Mouse (Mus musculus) thymus, postnatal 0 days (tissue): ENCODE measurements around the gene Pidd1. TPM values are rescaled to one million over a fixed set of nuclear protein-coding genes. Genes with fewer than 3 reads are reported as not detected.
A peak's percentile ranks its signal among the peaks of the same experiment; 100 is the strongest.

Source experiments
- DNase-seq: peaks from one replicate; pipeline ENCODE4 v3.0.0-alpha.2; 2015; ENCODE audit warnings: low spot score
- polyA plus RNA-seq: library from polyadenylated mRNA; unstranded; fragments of >200 nt; fragmentation: Nextera tagmentation; extraction: Ambion mirVana; gene quantifications from 2 replicates; pipeline ENCODE4 v1.2.1, GENCODE M21; 2015

Pidd1 gene
- polyA plus RNA-seq: 13.2 and 14.2 TPM in 2 replicates

GRCm38 (mm10) chr7:141443828-141444237 lies at the start of gene Pidd1:
Pidd1 (minus strand) TSS chr7:141444025.
- peak; percentile 67 for DNase-seq

- DNase-seq: no peak
These were observed 48.9 kb upstream of the Pidd1 start for GRCm38 (mm10) chr7:141492738-141493137.

GRCm38 (mm10) chr7:141491151-141491550 lies 47.3 kb upstream of the Pidd1 start:
- DNase-seq: peak; percentile 34

- DNase-seq: no peak
These were observed 43.3 kb upstream of the Pidd1 start for GRCm38 (mm10) chr7:141487141-141487540.

GRCm38 (mm10) chr7:141486239-141486638 lies 42.4 kb upstream of the Pidd1 start:
- DNase-seq: no peak

- no peak for DNase-seq
These were observed 41.8 kb upstream of the Pidd1 start for GRCm38 (mm10) chr7:141485606-141486005.

GRCm38 (mm10) chr7:141485186-141485585 lies 41.4 kb upstream of the Pidd1 start:
- DNase-seq: no peak

GRCm38 (mm10) chr7:141484186-141485120 lies 40.6 kb upstream of the Pidd1 start:
- DNase-seq: no peak

- no peak for DNase-seq
These were observed 39.4 kb upstream of the Pidd1 start for GRCm38 (mm10) chr7:141483114-141483653.

GRCm38 (mm10) chr7:141482531-141483024 lies 38.8 kb upstream of the Pidd1 start:
- DNase-seq: no peak

- no peak for DNase-seq
These were observed 37.9 kb upstream of the Pidd1 start for GRCm38 (mm10) chr7:141481498-141482401.

GRCm38 (mm10) chr7:141480842-141481497 lies 37.1 kb upstream of the Pidd1 start:
- DNase-seq: peak; percentile 87

GRCm38 (mm10) chr7:141478270-141478748 lies 34.5 kb upstream of the Pidd1 start:
- DNase-seq: no peak

GRCm38 (mm10) chr7:141477578-141478269 lies 33.9 kb upstream of the Pidd1 start:
- no peak for DNase-seq

- no peak for DNase-seq
These were observed 33.2 kb upstream of the Pidd1 start for GRCm38 (mm10) chr7:141476981-141477370.

GRCm38 (mm10) chr7:141476226-141476980 lies 32.6 kb upstream of the Pidd1 start:
- DNase-seq: no peak

- no peak for DNase-seq
These were observed 32.0 kb upstream of the Pidd1 start for GRCm38 (mm10) chr7:141475805-141476158.

GRCm38 (mm10) chr7:141475011-141475804 lies 31.4 kb upstream of the Pidd1 start, which contains the start of the genes Polr2l and Tspan4:
Polr2l (minus strand) TSS chr7:141475132.
Tspan4 (plus strand) TSS chr7:141475240.
- DNase-seq: peak; percentile 89
